Mouse (Mus musculus): Measurements from ENCODE around the gene Hs6st1. TPM values are rescaled to one million over a fixed set of nuclear protein-coding genes. Genes with fewer than 3 reads are reported as not detected.
A peak's percentile ranks its signal among the peaks of the same experiment; 100 is the strongest.

Gene Hs6st1
- polyA plus RNA-seq, 1 experiment from 2014 or later, result 9.3 TPM

DNA sequence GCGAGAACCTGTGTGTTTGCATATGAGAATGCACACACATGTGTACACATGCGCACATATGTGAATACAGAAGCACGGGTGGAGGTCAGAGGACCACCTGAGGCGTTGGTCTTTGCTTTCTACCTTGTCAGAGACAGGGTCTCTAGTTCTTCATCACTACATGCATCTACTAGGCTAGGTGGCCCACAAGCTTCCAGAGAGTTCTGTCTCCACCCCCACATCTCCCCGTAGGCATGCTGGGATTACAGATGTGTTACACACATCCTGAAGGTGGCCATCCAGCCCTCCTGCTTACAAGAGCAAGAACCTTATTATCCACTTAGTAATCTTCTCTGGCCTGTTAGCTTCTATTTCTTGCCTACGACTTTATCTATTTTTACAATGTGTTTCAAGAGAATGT lies 8.8 kb upstream of the Hs6st1 start:
- Histone ChIP-seq H3K4me3 (no peak overlapping the region), H3K27me3 (no peaks in the 10 kb centered on the region), H3K27ac (no peak overlapping the region), H3K9me3 (no peaks in the 10 kb centered on the region), H3K9ac (no peak overlapping the region), H3K4me2 (no peak overlapping the region), H3K4me1 (replicated peaks) (peaks cover 33% of the 10 kb centered on the region), H3K36me3 (no peaks in the 10 kb centered on the region)
- no peak for ATAC-seq (ENCODE audit: low FRiP score)
- WGBS, result 94% methylated on average over 6 of the region's 6 CpGs

DNA sequence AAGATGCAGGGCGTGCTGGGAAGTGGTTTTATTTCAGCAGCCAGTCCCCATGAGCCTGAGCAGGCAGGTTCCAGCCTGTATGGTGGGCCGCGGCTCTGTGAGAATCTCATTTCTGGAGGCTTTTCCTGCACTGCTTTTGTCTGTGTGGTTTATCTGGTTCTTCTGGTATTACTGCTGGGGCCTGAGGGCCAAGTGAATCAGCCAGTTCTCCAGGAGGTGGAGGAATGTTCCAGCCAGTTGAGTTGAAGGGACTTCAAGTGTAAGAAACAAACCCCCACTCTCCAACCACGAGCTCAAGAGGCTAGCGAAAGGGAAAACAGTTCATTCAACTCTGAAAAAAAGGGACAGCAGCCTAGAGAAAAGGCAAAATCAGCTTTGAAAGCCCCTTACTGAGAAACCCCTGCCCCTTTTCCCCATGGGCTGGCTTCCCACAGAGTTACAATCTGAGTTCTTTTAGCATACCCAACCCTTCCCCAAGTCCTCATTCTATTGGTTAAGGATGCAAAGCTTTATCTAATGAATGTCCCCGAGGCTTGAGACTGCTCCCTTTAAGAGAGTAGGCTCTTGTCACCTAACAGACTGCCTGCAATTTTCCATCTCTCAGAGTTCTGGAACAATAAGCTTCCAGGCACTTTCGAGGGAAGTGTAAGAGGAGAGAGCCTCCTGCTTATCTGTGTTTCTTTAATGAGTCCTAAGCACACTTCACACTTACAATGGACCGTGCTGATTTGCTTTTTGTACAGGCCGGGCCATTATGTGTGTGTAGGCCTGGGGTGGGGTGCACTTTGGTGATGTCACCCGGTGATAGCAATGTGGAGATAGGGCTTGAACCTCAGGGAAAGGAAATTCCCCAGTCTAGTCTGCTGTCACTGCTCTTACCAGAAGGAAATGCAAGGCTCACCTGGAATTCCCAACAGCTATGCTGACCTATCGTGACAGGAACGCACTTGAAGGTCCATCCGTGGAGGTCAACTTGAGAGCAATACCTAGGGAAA lies 7.9 kb upstream of the Hs6st1 start:
- Histone ChIP-seq H3K9me3 (no peaks in the 10 kb centered on the region), H3K4me1 (replicated peaks) (peaks cover 40% of the 10 kb centered on the region), H3K27me3 (no peaks in the 10 kb centered on the region), H3K9ac (no peak overlapping the region), H3K36me3 (no peaks in the 10 kb centered on the region), H3K4me3 (no peak overlapping the region), H3K27ac (peak overlapping the region; percentile 9; the same call in 1 of the 2 replicates), H3K4me2 (no peak overlapping the region)
- ATAC-seq (ENCODE audit: low FRiP score), result no peak
- WGBS, result 34% methylated on average over 13 of the region's 13 CpGs

DNA sequence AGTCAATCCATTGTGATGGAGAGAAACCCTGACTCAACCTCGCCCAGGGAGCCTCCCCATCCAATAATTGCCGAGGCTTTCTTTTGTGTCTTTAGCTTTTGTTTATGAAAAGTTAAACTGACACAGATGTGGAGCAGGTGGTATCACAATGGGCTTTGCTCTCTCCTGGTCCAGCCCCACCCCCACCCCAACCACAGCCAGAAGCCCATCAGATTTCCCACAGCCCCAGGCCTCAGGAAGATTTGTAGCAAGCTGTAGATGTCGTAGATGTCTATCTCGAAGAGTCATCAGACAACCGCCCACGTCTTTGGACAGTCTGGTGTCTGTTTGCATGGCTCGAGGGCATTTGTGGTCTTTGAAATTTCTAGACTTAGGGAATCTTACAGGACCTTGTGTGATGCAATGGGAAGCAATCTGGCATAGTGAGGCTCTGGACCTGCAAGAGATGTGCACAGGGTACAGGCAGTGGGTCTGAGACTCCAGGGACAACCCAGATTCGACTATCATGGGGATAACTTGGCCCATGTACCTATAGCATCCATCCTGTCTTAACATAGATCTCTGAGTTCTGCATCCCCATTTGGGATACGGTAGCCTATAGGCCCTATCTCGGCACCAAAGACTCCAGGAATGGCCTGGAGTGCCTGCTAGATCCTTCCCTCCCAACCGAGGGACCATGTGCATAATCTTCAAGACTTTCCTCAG lies 6.8 kb upstream of the Hs6st1 start:
- no peaks in the 10 kb centered on the region for H3K9me3 ChIP-seq
- H3K4me1 ChIP-seq (replicated peaks), result peaks cover 47% of the 10 kb centered on the region
- H3K36me3 ChIP-seq, result no peaks in the 10 kb centered on the region
- no peak overlapping the region for H3K4me2 ChIP-seq
- no peak overlapping the region for H3K27ac ChIP-seq
- no peaks in the 10 kb centered on the region for H3K27me3 ChIP-seq
- H3K4me3 ChIP-seq, result no peak overlapping the region
- H3K9ac ChIP-seq, result no peak overlapping the region
- no peak for ATAC-seq (ENCODE audit: low FRiP score)
- WGBS, result 70% methylated on average over 11 of the region's 11 CpGs

DNA sequence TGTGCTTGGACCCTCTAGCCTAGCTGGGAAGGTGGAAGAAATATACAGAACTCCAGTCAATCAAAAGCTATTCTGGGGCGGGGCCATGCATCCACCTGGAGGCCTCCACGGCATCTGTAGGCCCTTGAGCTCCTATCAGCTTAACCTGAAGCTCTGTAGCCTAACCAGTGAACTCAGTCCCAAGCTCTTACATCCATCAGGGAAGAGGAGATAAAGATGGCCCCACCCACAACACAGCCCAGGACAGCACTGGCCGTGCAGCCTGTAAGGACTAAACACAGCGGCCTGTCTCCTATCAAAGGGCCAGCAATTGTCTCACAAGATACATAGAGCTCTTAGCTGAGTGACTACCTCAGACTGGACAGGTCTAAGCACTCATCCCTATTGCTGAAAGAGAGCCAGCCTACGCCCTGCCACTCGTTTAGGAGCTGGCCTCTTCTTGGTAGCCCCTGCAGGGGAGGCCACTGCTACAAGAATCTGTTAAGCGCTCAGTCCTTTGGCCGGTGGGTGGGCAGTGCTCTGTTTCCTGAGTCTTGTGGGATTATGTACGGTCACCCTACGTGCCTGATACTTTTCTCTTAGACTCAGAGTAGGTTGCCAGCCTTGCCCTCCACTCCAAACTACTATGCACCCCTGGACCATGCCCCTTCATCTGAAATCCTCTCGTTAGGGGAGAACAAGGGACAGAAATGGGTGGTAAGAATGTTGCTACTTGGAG lies 6.0 kb upstream of the Hs6st1 start:
- no peak overlapping the region for H3K4me3 ChIP-seq
- H3K36me3 ChIP-seq, result no peaks in the 10 kb centered on the region
- H3K27ac ChIP-seq, result no peak overlapping the region
- peaks cover 47% of the 10 kb centered on the region for H3K4me1 ChIP-seq (replicated peaks)
- ATAC-seq (ENCODE audit: low FRiP score), result no peak
- H3K9ac ChIP-seq, result no peak overlapping the region
- no peak overlapping the region for H3K4me2 ChIP-seq
- WGBS, result 87% methylated on average over 11 of the region's 11 CpGs
- H3K27me3 ChIP-seq, result no peaks in the 10 kb centered on the region
- no peaks in the 10 kb centered on the region for H3K9me3 ChIP-seq

DNA sequence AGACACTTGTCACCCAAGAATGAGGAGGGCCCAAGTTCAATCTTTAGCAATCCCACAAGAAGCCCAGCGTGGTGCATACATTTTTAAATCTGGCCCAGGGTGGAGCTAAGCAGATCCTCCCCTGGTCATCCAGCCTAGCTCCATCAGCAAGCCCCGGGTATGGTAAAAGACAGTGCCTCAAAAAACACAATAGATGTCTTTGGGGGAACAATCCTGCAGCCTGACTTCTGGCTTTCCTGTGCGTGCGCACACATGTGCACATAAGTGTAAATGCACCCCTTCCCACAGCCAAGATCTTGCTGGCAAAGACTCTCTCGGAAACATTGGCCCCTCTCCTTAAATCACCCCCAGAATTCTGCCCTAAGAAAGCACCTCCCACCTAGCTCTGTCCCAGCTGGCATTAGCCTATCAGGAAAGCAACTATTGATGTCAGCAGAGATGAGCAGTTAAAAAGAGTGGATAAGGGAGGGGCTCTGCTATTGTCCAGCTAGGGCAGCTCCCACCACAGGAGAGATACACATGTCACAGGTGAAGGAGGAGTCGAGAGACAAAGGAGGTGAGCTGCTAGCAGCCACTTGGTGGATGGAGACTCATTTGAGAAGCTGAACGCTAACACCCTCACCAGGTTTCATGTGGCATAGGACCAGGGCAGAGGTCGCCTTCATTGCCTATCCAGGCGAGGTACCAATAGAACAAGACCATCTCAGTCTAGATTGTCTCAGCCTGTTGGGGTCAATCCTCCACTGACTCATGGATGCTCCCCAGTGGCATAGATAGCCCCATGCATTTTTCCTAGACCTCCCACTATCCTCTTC lies 5.2 kb upstream of the Hs6st1 start:
- H3K9me3 ChIP-seq, result no peaks in the 10 kb centered on the region
- no peak overlapping the region for H3K27ac ChIP-seq
- H3K4me3 ChIP-seq, result no peak overlapping the region
- no peak for ATAC-seq (ENCODE audit: low FRiP score)
- H3K36me3 ChIP-seq, result no peaks in the 10 kb centered on the region
- H3K9ac ChIP-seq, result no peak overlapping the region
- peaks cover 52% of the 10 kb centered on the region for H3K4me1 ChIP-seq (replicated peaks)
- H3K27me3 ChIP-seq, result no peaks in the 10 kb centered on the region
- 77% methylated on average over 9 of the region's 9 CpGs for WGBS
- H3K4me2 ChIP-seq, result no peak overlapping the region

DNA sequence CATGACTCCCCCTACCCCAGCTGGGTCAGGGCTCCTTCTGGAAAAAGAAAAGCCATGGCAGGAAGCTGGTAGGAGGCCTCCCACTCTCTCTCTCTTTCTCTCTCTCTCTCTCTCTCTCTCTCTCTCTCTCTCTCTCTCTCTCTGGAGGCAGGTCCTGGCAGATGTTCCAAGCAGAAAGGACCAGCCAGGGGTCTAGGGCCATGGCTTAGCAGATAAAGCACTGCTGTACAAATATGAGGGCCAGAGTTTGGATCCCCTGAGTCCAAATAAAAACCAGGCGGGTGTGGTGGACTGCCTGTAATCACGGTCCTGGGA lies 4.6 kb upstream of the Hs6st1 start:
- H3K9ac ChIP-seq, result no peak overlapping the region
- no peaks in the 10 kb centered on the region for H3K36me3 ChIP-seq
- H3K4me1 ChIP-seq (replicated peaks), result peaks cover 52% of the 10 kb centered on the region
- no peaks in the 10 kb centered on the region for H3K9me3 ChIP-seq
- H3K4me2 ChIP-seq, result no peak overlapping the region
- no peak overlapping the region for H3K4me3 ChIP-seq
- H3K27me3 ChIP-seq, result no peaks in the 10 kb centered on the region
- H3K27ac ChIP-seq, result no peak overlapping the region
- no peak for ATAC-seq (ENCODE audit: low FRiP score)
- 70% methylated on average over 2 of the region's 2 CpGs for WGBS

DNA sequence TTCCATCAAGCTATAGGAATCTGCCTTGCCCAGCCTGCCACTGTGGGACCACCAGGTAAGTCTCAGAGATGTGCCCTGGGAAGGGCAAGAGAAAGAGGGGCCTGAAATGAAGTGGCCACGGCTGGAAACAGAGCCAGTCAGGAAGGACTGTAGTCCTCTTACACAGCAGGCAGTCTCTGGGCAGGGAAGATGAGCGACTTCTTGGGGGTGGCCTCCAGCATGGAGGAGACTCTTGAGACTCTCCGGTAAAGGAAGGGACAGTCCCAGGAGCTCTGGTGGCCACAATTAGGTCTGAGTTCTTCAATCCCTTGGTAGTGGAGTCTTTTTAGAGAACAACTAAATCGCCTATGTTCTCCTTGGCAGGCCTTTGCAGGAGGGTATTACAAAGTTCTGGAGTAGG lies 4.0 kb upstream of the Hs6st1 start:
- Histone ChIP-seq H3K9ac (peak overlapping the region; percentile 51; the same call in 1 of the 2 replicates), H3K4me1 (replicated peaks) (peaks cover 53% of the 10 kb centered on the region), H3K9me3 (no peaks in the 10 kb centered on the region), H3K27me3 (no peaks in the 10 kb centered on the region), H3K4me2 (peak overlapping the region; percentile 53), H3K36me3 (no peaks in the 10 kb centered on the region), H3K4me3 (peak overlapping the region; percentile 27; the same call in 1 of the 2 replicates), H3K27ac (peak overlapping the region; percentile 79)
- 38% methylated on average over 4 of the region's 4 CpGs for WGBS
- no peak for ATAC-seq (ENCODE audit: low FRiP score)

DNA sequence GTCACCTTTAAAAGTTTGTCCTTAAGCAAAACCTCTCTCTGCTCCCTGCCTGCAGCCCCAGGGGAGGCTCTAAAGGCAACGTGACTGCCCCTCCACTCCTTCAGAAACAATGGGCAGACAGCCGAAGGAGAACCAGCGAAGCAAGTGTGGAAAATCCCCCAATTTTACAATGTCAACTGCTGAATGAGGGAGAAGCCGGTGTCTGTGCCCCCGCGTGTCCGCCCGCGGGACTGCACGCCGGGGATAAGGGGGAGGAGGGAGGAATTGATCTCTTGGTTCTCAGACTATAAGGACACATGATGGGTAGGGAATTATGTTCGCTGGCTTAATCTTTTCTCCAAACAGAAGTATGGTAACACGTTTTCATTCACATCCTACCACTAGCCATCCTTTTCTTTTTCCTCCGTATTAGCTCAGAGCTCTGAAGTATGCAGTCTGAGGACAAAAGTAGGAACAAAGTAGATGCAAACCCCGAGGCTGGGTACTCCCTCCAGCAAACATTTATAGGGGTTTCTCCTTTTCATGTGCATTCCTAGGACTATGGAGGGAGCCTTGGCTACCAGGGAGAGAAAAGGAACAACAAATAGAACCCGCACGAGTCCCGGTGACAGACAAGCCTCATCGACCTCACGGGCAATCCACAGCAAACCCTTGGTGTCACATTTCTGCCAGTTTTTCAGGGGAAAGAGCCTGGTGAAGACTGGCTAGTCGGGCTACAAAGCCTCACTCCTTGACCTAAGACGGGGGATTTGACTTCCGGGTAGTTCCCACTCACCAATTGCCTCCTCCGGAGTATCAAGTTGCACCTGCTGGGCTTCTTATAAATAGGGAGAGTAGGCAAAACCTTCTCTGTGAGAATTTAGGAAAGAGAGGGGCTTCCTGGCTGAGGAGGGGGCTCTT lies 3.1 kb upstream of the Hs6st1 start:
- Histone ChIP-seq H3K4me2 (peak overlapping the region; percentile 53), H3K4me3 (peak overlapping the region; percentile 27), H3K9ac (peak overlapping the region; percentile 51), H3K27ac (peak overlapping the region; percentile 79), H3K9me3 (no peaks in the 10 kb centered on the region), H3K36me3 (no peaks in the 10 kb centered on the region), H3K27me3 (no peaks in the 10 kb centered on the region), H3K4me1 (replicated peaks) (peaks cover 56% of the 10 kb centered on the region)
- ATAC-seq (ENCODE audit: low FRiP score), result peak; percentile 50
- WGBS, result 1% methylated on average over 24 of the region's 24 CpGs

DNA sequence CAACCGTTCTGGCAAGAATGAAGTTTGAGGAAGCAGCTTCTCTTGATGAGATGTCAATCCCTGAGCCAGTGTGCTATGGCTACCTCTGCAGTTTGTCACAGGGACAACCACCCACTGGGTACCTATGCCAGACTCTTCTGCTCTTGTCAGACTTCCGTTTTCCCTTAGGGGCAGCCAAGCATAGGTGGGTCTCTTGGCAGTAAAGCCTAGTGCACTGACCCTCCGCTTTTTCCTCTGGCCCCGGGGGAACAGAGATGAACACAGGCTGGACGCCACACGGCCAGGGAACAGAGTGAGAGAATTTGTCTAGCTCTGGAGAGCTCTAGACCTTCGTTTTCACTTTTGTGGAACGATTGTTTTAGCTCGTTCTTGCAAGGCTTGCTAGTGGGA lies 2.4 kb upstream of the Hs6st1 start:
- Histone ChIP-seq H3K4me1 (replicated peaks) (peaks cover 56% of the 10 kb centered on the region), H3K9me3 (no peaks in the 10 kb centered on the region), H3K9ac (peak overlapping the region; percentile 2; the same call in 1 of the 2 replicates), H3K27ac (no peak overlapping the region), H3K36me3 (no peaks in the 10 kb centered on the region), H3K4me3 (no peak overlapping the region; the same call in 1 of the 2 replicates), H3K4me2 (peak overlapping the region; percentile 53), H3K27me3 (no peaks in the 10 kb centered on the region)
- ATAC-seq (ENCODE audit: low FRiP score), result no peak
- WGBS, result 61% methylated on average over 9 of the region's 9 CpGs

DNA sequence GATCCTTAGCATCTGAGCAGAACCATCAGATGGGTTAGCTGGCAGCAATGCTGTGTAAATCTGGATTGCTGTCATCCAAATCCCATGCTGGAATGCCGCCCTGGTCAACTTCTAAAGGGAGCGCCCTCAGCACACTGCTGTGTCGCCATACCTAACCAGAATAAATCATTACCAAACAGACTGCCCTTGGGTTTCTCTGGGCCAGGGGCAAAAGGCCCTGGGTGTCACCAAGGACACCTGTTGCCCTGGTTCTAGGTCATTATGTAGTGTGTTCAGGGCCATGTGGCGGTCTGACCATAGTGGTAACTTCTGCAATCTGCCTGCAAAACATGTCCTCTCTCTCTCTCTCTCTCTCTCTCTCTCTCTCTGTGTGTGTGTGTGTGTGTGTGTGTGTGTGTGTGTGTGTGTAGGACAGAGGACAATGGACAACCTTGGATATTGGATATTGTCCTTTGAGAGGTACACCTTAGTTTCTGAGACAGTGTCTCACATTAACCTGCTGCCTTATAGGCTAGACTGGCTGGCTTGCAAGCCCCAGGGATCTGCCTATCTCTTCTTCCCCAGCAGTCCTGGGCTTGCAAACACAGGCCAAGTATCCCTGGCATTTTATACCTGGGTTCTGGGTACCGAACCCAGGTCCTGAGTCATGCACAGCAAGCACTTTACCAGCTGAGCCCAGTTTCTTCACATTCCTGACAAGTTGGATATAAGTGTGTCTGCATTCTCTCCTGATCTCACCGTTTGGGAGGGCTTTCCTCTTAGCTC lies 1.8 kb upstream of the Hs6st1 start:
- no peaks in the 10 kb centered on the region for H3K36me3 ChIP-seq
- peaks cover 58% of the 10 kb centered on the region for H3K4me1 ChIP-seq (replicated peaks)
- H3K9ac ChIP-seq, result no peak overlapping the region
- no peak for ATAC-seq (ENCODE audit: low FRiP score)
- no peak overlapping the region for H3K4me3 ChIP-seq
- WGBS, result 93% methylated on average over 6 of the region's 6 CpGs
- H3K27ac ChIP-seq, result no peak overlapping the region
- no peaks in the 10 kb centered on the region for H3K9me3 ChIP-seq
- H3K27me3 ChIP-seq, result no peaks in the 10 kb centered on the region
- no peak overlapping the region for H3K4me2 ChIP-seq

All from hindbrain, embryonic 13.5 days (tissue).